Mouse (Mus musculus): ENCODE measurements around the gene Olfr1394.
"Not testable (repeated sequence)": the region's sequence is repeated elsewhere in the genome, so short reads cannot be mapped to it uniquely, and the experiment has no call there.

Gene Olfr1394

GRCm38 (mm10) chr11:49154077-49154476 is at the start of gene Olfr1394:
Olfr1394 (plus strand) TSS chr11:49154377.
- no peak for DNase-seq (ENCODE audit: low spot score in 2 of 2)

- no peak for DNase-seq (ENCODE audit: low spot score in 2 of 2)
These were observed 48.4 kb upstream of the Olfr1394 start for GRCm38 (mm10) chr11:49105752-49106151.

GRCm38 (mm10) chr11:49107650-49108537 is 46.3 kb upstream of the Olfr1394 start:
- no peak for DNase-seq (ENCODE audit: low spot score in 2 of 2)

- DNase-seq (ENCODE audit: low spot score in 2 of 2), result no peak
These were observed 45.3 kb upstream of the Olfr1394 start for GRCm38 (mm10) chr11:49108833-49109232.

- DNase-seq (ENCODE audit: low spot score in 2 of 2), result peak in 1 of 2 experiments; percentile 39
These were observed 43.2 kb upstream of the Olfr1394 start for GRCm38 (mm10) chr11:49111000-49111399.

GRCm38 (mm10) chr11:49112624-49113219 is 41.5 kb upstream of the Olfr1394 start:
- DNase-seq (ENCODE audit: low spot score in 2 of 2), result no peak

GRCm38 (mm10) chr11:49114158-49114557 is 40.0 kb upstream of the Olfr1394 start:
- peak in 1 of 2 experiments; percentile 44 for DNase-seq (ENCODE audit: low spot score in 2 of 2)

GRCm38 (mm10) chr11:49114774-49115173 is 39.4 kb upstream of the Olfr1394 start, which contains the start of gene Olfr1396:
Olfr1396 (minus strand) TSS chr11:49114874.
- no peak for DNase-seq (ENCODE audit: low spot score in 2 of 2)

GRCm38 (mm10) chr11:49119635-49120034 is 34.5 kb upstream of the Olfr1394 start:
- DNase-seq (ENCODE audit: low spot score in 2 of 2), result peak in 1 of 2 experiments; percentile 31

- DNase-seq (ENCODE audit: low spot score in 2 of 2), result no peak
These were observed 30.0 kb upstream of the Olfr1394 start for GRCm38 (mm10) chr11:49124169-49124568.

- no peak for DNase-seq (ENCODE audit: low spot score in 2 of 2)
These were observed 12.2 kb upstream of the Olfr1394 start, which contains the start of gene Olfr1395 for GRCm38 (mm10) chr11:49141974-49142373. Olfr1395 (plus strand) TSS chr11:49142274.

- no peak for DNase-seq (ENCODE audit: low spot score in 2 of 2)
These were observed 2.9 kb downstream of the Olfr1394 start for GRCm38 (mm10) chr11:49156821-49157814.

GRCm38 (mm10) chr11:49168839-49169611 is 14.8 kb downstream of the Olfr1394 start:
- no peak for DNase-seq (ENCODE audit: low spot score in 2 of 2)

- DNase-seq (ENCODE audit: low spot score in 2 of 2), result no peak
These were observed 16.4 kb downstream of the Olfr1394 start for GRCm38 (mm10) chr11:49170576-49170975.

- DNase-seq (ENCODE audit: low spot score in 2 of 2), result no peak
These were observed 21.2 kb downstream of the Olfr1394 start for GRCm38 (mm10) chr11:49175345-49175744.

GRCm38 (mm10) chr11:49176047-49176779 is 22.0 kb downstream of the Olfr1394 start:
- not testable (repeated sequence) for DNase-seq (ENCODE audit: low spot score in 2 of 2)

GRCm38 (mm10) chr11:49183172-49183571 is 29.0 kb downstream of the Olfr1394 start:
- DNase-seq (ENCODE audit: low spot score in 2 of 2), result no peak

- no peak for DNase-seq (ENCODE audit: low spot score in 2 of 2)
These were observed 32.3 kb downstream of the Olfr1394 start for GRCm38 (mm10) chr11:49186452-49186851.

GRCm38 (mm10) chr11:49186955-49187488 is 32.8 kb downstream of the Olfr1394 start, which contains the start of gene Btnl9:
Btnl9 (minus strand) TSS chr11:49187159.
- peak; percentile 31 to 35 for DNase-seq (ENCODE audit: low spot score in 2 of 2)

GRCm38 (mm10) chr11:49187701-49188100 is 33.5 kb downstream of the Olfr1394 start:
- no peak for DNase-seq (ENCODE audit: low spot score in 2 of 2)
